ENCODE assay signal across 9 mouse cellular contexts in the genomic region with DNA sequence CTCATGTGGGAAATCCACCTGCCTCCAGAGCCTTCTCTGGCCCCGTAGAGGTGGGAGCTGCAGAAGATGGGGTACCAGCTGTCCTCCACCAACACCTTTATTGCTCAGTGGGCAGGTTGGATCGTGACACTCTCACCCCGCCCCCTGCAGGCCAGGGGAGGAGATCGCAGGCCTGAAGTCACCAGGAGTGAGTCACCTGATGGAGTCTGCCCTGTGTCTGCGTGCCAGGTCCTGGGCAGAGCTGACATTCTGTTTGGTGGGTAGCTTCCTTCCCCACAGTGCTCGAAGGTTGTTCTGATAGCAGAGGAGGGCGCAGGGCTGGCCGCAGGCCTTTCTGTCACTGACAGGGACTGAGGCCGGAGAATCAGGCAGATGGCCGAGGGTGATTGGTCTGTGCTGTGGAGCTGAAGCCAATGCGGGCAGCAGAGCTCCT. TPM values are rescaled to one million over a fixed set of nuclear protein-coding genes. Genes with fewer than 3 reads are reported as not detected.
A peak's percentile ranks its signal among the peaks of the same experiment; 100 is the strongest.
DNase-seq lines count a peak whose midpoint lies in the region; ATAC-seq and TF ChIP-seq lines count a peak whose summit lies in the region.
"Had no signal": no experiment of that assay in that cellular context is flagged by ENCODE, and none has a peak within 500 bp of the region (broad histone marks: within the 10 kb centered on the region; RNA-seq: fewer than 3 reads in every experiment).

No protein-coding gene starts in this region.

- no peak overlapping the region for H3K4me3 ChIP-seq in layer of hippocampus, adult 2 months
- H3K4me3 ChIP-seq in ES-E14 (ENCODE audit: insufficient read depth in 1 of 2, low read depth in 1 of 2, low read length in 2 of 2, poor library complexity in 1 of 2, severe bottlenecking in 1 of 2): no peak overlapping the region; a peak in 1 of 4 replicates
- H3K4me3 ChIP-seq in heart, postnatal 0 days (ENCODE audit: low read depth, low read length): no peak overlapping the region
- no peak overlapping the region for H3K4me3 ChIP-seq in midbrain, postnatal 0 days (ENCODE audit: low read depth, low read length)
- H3K4me3 ChIP-seq: neural tube, embryonic 12.5 days had no signal

- no peak overlapping the region for H3K4me2 ChIP-seq in heart, postnatal 0 days (ENCODE audit: low read depth, low read length)
- H3K4me2 ChIP-seq in midbrain, postnatal 0 days (ENCODE audit: low read depth, low read length, poor library complexity, severe bottlenecking): no peak overlapping the region
- H3K4me2 ChIP-seq: neural tube, embryonic 12.5 days had no signal

- peaks cover 0 to 3% of the 10 kb centered on the region in 2 experiments; a peak in 1 of 4 replicates for H3K4me1 ChIP-seq in ES-E14 (ENCODE audit: control insufficient read depth in 2 of 2, insufficient read depth in 2 of 2, low read length in 2 of 2, poor library complexity in 1 of 2)
- H3K4me1 ChIP-seq in heart, postnatal 0 days (ENCODE audit: control insufficient read depth, insufficient read depth): no peaks in the 10 kb centered on the region
- peaks cover 9% of the 10 kb centered on the region; the same call in 1 of the 2 replicates for H3K4me1 ChIP-seq in midbrain, postnatal 0 days (ENCODE audit: insufficient read depth, low read length)

- in situ Hi-C loops in ES-E14 (cut with MboI; ENCODE audit: low sequenced_read_pairs in 2 of 2, unreplicated experiment in 2 of 2): loop anchor here (5.0 to 10.0 kb wide), 3 partner anchors 78 to 266 kb away; a partner anchor contains a TSS

- H3K9ac ChIP-seq in ES-E14 (ENCODE audit: insufficient read depth, low read depth, low read length, poor library complexity, severe bottlenecking): no peak overlapping the region
- H3K9ac ChIP-seq in heart, postnatal 0 days (replicated peaks; ENCODE audit: low read depth, low read length): no peak overlapping the region
- H3K9ac ChIP-seq in midbrain, postnatal 0 days (replicated peaks; ENCODE audit: low read length, poor library complexity, severe bottlenecking): no peak overlapping the region
- H3K9ac ChIP-seq: neural tube, embryonic 12.5 days had no signal

- peak; percentile 57; the same call in 1 of the 2 replicates for ATAC-seq in heart, postnatal 0 days (ENCODE audit: insufficient read depth, low read depth)
- no peak for ATAC-seq in midbrain, postnatal 0 days (ENCODE audit: low FRiP score)

- H3K36me3 ChIP-seq in ES-E14 (ENCODE audit: control insufficient read depth, insufficient read depth, low read length, poor library complexity, severe bottlenecking): no peaks in the 10 kb centered on the region
- no peaks in the 10 kb centered on the region for H3K36me3 ChIP-seq in heart, postnatal 0 days (replicated peaks; ENCODE audit: control insufficient read depth, insufficient read depth, low read length)
- H3K36me3 ChIP-seq in midbrain, postnatal 0 days (ENCODE audit: insufficient read depth, low read length): no peaks in the 10 kb centered on the region
- H3K36me3 ChIP-seq: neural tube, embryonic 12.5 days had no signal

- WGBS in heart, postnatal 0 days: 42% methylated on average over 11 of the region's 11 CpGs
- 53% methylated on average over 11 of the region's 11 CpGs for WGBS in midbrain, postnatal 0 days

- DNase-seq in layer of hippocampus, adult 2 months (ENCODE audit: low spot score in 2 of 2): peak in 1 of 2 experiments; percentile 64
- DNase-seq in layer of hippocampus, adult 9-11 months: no peak
- DNase-seq in ES-E14 (ENCODE audit: low read depth, low spot score): peak; percentile 56
- peak; percentile 97 for DNase-seq in cerebellum, adult 11-12 months
- DNase-seq in heart, postnatal 0 days (ENCODE audit: low spot score): no peak
- peak; percentile 79 to 84 for DNase-seq in kidney, postnatal 4 days
- DNase-seq in midbrain, postnatal 0 days (ENCODE audit: low spot score): peak; percentile 58
- DNase-seq in urinary bladder, postnatal 25 days (ENCODE audit: low spot score): peak; percentile 67

- no peaks in the 10 kb centered on the region for H3K27me3 ChIP-seq in heart, postnatal 0 days (ENCODE audit: control insufficient read depth, insufficient read depth, low read length)
- H3K27me3 ChIP-seq in midbrain, postnatal 0 days (ENCODE audit: insufficient read depth, low read length): no peaks in the 10 kb centered on the region
- H3K27me3 ChIP-seq: neural tube, embryonic 12.5 days had no signal

- peak overlapping the region; percentile 79 for H3K27ac ChIP-seq in layer of hippocampus, adult 2 months
- H3K27ac ChIP-seq in ES-E14 (ENCODE audit: insufficient read depth, low read depth, low read length, poor library complexity, severe bottlenecking): no peak overlapping the region
- H3K27ac ChIP-seq in heart, postnatal 0 days (ENCODE audit: low read depth): no peak overlapping the region
- no peak overlapping the region for H3K27ac ChIP-seq in midbrain, postnatal 0 days (ENCODE audit: low read depth, low read length)
- H3K27ac ChIP-seq: neural tube, embryonic 12.5 days had no signal

- peak; percentile 78 for TF ChIP-seq CTCF in layer of hippocampus, adult 2 months (conservative IDR thresholded peaks at IDR 0.05)
- peak; percentile 75 for TF ChIP-seq CTCF in heart, postnatal 0 days (IDR thresholded peaks at IDR 0.05; ENCODE audit: low read depth)
- peak; percentile 76 for TF ChIP-seq CTCF in midbrain, postnatal 0 days (IDR thresholded peaks at IDR 0.05)

- no peaks in the 10 kb centered on the region for H3K9me3 ChIP-seq in ES-E14 (ENCODE audit: control insufficient read depth, insufficient read depth, low read depth, low read length)
- H3K9me3 ChIP-seq in heart, postnatal 0 days (replicated peaks; ENCODE audit: control insufficient read depth, low read length): no peaks in the 10 kb centered on the region
- H3K9me3 ChIP-seq in midbrain, postnatal 0 days (ENCODE audit: low read length): no peaks in the 10 kb centered on the region
- H3K9me3 ChIP-seq: neural tube, embryonic 12.5 days had no signal

- TF ChIP-seq EP300 in heart, postnatal 0 days (IDR thresholded peaks at IDR 0.05; ENCODE audit: low read depth): no peak

TF ChIP-seq in ES-E14, 5 proteins besides CTCF, POLR2A, EP300 and RAD21:
- TF ChIP-seq ZC3H11A (IDR thresholded peaks at IDR 0.05; ENCODE audit: borderline replicate concordance, low read depth, low read length): no peak
- no peak for TF ChIP-seq HCFC1 (IDR thresholded peaks at IDR 0.05; ENCODE audit: borderline replicate concordance, insufficient read depth, low read length)
- TF ChIP-seq ZNF384 (IDR thresholded peaks at IDR 0.05; ENCODE audit: low read depth, low read length): no peak

RNA-seq across cellular contexts. Expression of a gene that starts 13.8 kb away (rescaled TPM):
- total RNA-seq in layer of hippocampus, adult 2 months (2021): 100 to 1,000 TPM; 226 to 243 TPM
- total RNA-seq in ES-E14 (2012; rRNA removed): 4.8 and 6.2 TPM in 2 replicates
- 9.1 and 45.9 TPM in 2 replicates for total RNA-seq in heart, postnatal 0 days (2014; rRNA removed; ENCODE audit: low replicate concordance)
- 5.1 and 5.5 TPM in 2 replicates for polyA plus RNA-seq in heart, postnatal 0 days (2015; fragmentation: Nextera tagmentation; extraction: Ambion mirVana)
- total RNA-seq in midbrain, postnatal 0 days (2014; rRNA removed): 36.2 and 45.8 TPM in 2 replicates
- polyA plus RNA-seq in midbrain, postnatal 0 days (2015; fragmentation: Nextera tagmentation; extraction: Ambion mirVana): 21.4 and 22.8 TPM in 2 replicates

Comparison
In these comparisons a context has a peak if more than half of its experiments do, and no peak if none do; other contexts are left out.
1. DNase-seq: peak in ES-E14 (single experiment), cerebellum, adult 11-12 months (single experiment), kidney, postnatal 4 days (2 of 2), midbrain, postnatal 0 days (single experiment) and urinary bladder, postnatal 25 days (single experiment); none in layer of hippocampus, adult 9-11 months (single experiment) and heart, postnatal 0 days (single experiment).
2. Peak in every context shown above with its lines, with median percentiles within 50 percentile points of each other: CTCF ChIP-seq.